Mouse (Mus musculus) bone marrow, adult 2 months (tissue): ENCODE results near the gene Prpf3. TPM values are rescaled to one million over a fixed set of nuclear protein-coding genes. Genes with fewer than 3 reads are reported as not detected.

Experiments used
- H3K27ac ChIP-seq: fragments of 200-500 bp; 2 replicates; pipeline ENCODE4 v1.5.1; 2012; ENCODE audit warnings: low read depth, mild to moderate bottlenecking, control low read depth, inconsistent platforms, low read length; ENCODE audit not compliant: control insufficient read depth, poor library complexity, insufficient read depth
- H3K4me1 ChIP-seq: fragments of 200-500 bp; 2 replicates; pipeline ENCODE4 v1.6.1; 2011; ENCODE audit warnings: low read length; ENCODE audit not compliant: control insufficient read depth, insufficient read depth
- H3K4me3 ChIP-seq: fragments of 200-500 bp; replicated peaks from 2 replicates; pipeline ENCODE3; 2011; ENCODE audit warnings: mild to moderate bottlenecking, low read depth, low read length, control low read depth; ENCODE audit not compliant: control insufficient read depth
- CTCF ChIP-seq: fragments of 200-500 bp; IDR thresholded peaks from 2 replicates; pipeline ENCODE4 v1.5.1; 2011; ENCODE audit warnings: low read length, control low read depth; ENCODE audit not compliant: control insufficient read depth, insufficient read depth
- POLR2A ChIP-seq: fragments of 200-500 bp; IDR thresholded peaks from 2 replicates; pipeline ENCODE4 v1.6.1; 2011; ENCODE audit warnings: low read depth, mild to moderate bottlenecking, control low read depth, low read length, borderline replicate concordance; ENCODE audit not compliant: control insufficient read depth
- WGBS: fragments of 180-500 bp; shearing (Covaris S2); methylation state at CpG from one replicate; pipeline ENCODE4 v1.1.7; 2018; 5-methylcytosine and 5-hydroxymethylcytosine counted together
- polyA plus RNA-seq: library from polyadenylated mRNA; stranded (reverse); fragments of >200 nt; gene quantifications from 2 replicates; pipeline ENCODE4 v1.2.4, GENCODE M21; 2011; ENCODE audit warnings: low replicate concordance; ENCODE audit not compliant: missing spikeins, insufficient read depth, insufficient read length

Prpf3 gene
- polyA plus RNA-seq, 1 experiment: 55.4 TPM

GRCm38 (mm10) chr3:95850611-95851010 lies 5.1 kb downstream of the Prpf3 start:
- WGBS: 71% methylated on average over 4 of the region's 4 CpGs

GRCm38 (mm10) chr3:95842503-95843214 lies 13.0 kb downstream of the Prpf3 start:
- H3K27ac ChIP-seq: no peak overlapping the region
- no peak overlapping the region for H3K4me3 ChIP-seq
- 67% methylated on average over 3 of the region's 3 CpGs for WGBS
- no peaks in the 10 kb centered on the region for H3K4me1 ChIP-seq
- no peak for TF ChIP-seq POLR2A
- no peak for TF ChIP-seq CTCF

More at GRCm38 (mm10) chr3:95850611-95851010, 5.1 kb downstream of the Prpf3 start:
- Histone ChIP-seq H3K27ac (no peak overlapping the region), H3K4me3 (no peak overlapping the region), H3K4me1 (no peaks in the 10 kb centered on the region)
- no peak for TF ChIP-seq POLR2A
- TF ChIP-seq CTCF: no peak

- TF ChIP-seq CTCF (no peak), POLR2A (no peak)
- 58% methylated on average over 2 of the region's 2 CpGs for WGBS
- Histone ChIP-seq H3K4me3 (no peak overlapping the region), H3K27ac (no peak overlapping the region), H3K4me1 (no peaks in the 10 kb centered on the region)
Measured at GRCm38 (mm10) chr3:95839250-95839649, 16.4 kb downstream of the Prpf3 start.

GRCm38 (mm10) chr3:95829053-95829452 lies 26.6 kb downstream of the Prpf3 start:
- TF ChIP-seq POLR2A: no peak
- TF ChIP-seq CTCF: no peak

DNA sequence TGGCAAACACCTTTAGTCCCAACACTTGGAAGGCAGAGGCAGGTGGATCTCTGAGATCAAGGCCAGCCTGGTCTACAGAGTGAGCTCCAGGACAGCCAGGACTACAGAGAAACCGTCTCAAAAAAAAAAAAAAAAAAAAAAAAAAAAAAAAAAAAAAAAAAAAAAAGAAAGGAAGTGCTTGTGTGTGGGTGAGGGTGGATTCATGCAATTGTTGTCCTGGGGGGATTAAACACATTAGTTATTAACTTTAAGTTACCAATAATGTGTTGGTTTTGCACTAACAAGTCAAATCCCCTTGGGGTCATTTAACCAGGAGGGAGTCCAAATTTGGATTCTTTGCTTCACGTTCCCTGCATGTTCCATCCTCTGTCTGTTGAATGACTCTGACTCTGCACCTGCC lies 29.4 kb downstream of the Prpf3 start:
- Histone ChIP-seq H3K4me3 (no peak overlapping the region), H3K4me1 (no peaks in the 10 kb centered on the region), H3K27ac (no peak overlapping the region)
- TF ChIP-seq POLR2A (no peak), CTCF (no peak)
- 51% methylated on average over 2 of the region's 2 CpGs for WGBS

More at GRCm38 (mm10) chr3:95829053-95829452, 26.6 kb downstream of the Prpf3 start:
- Histone ChIP-seq H3K27ac (no peak overlapping the region), H3K4me3 (no peak overlapping the region), H3K4me1 (no peaks in the 10 kb centered on the region)
- WGBS: 92% methylated on average over 4 of the region's 4 CpGs

- Histone ChIP-seq H3K4me1 (no peaks in the 10 kb centered on the region; the same call in 1 of the 2 replicates), H3K4me3 (peak overlapping the region; percentile 86), H3K27ac (peak overlapping the region; percentile 97)
- TF ChIP-seq CTCF: no peak
- 22% methylated on average over 10 of the region's 10 CpGs for WGBS
Measured at GRCm38 (mm10) chr3:95820046-95821010, 35.4 kb downstream of the Prpf3 start.

DNA sequence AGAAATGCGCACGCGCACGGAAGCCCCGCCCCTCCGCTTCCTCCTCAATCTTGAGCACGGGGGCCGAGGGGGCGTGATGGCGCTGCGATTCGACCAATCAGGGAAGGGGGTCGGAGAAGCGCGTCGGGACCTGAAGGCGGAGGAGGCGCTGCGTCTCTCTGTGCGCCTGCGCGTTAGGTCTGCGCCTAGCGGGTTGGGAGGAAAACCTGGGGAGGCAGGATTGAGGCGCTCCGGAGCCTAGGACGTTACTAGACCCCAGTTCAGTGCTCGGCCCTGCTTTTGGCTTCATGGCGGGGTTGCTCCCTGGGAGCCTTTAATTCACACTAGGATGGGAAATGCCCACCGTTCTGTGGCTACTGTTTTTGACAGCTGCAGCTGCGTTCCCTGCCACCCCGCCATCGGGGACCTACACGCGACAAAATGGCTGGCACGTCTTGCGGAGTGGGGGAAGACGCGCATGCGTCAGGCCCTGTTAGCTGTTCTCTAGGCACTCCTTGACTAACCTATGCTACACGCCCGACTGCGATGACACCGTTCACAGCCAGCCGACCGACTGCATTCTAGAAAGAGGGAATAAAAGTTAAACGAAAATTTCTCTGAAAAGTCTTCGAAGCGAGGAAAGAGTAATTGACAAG lies 36.2 kb downstream of the Prpf3 start:
- H3K4me1 ChIP-seq: no peaks in the 10 kb centered on the region; the same call in 1 of the 2 replicates
- peak overlapping the region; percentile 86 for H3K4me3 ChIP-seq
- TF ChIP-seq CTCF (no peak), POLR2A (peak; percentile 91)
- peak overlapping the region; percentile 97 for H3K27ac ChIP-seq
- WGBS: under 1% methylated on average over 49 of the region's 49 CpGs
